Mouse (Mus musculus) intestine, embryonic 14.5 days (tissue): ENCODE results near the gene Aldh1a7. TPM values are rescaled to one million over a fixed set of nuclear protein-coding genes. Genes with fewer than 3 reads are reported as not detected.

Experiments
- ATAC-seq: fragments of 200-750 bp; cut with Nextera tagmentation; replicated peaks from 2 replicates; pipeline ENCODE4 v1.8.0; 2017; ENCODE audit warnings: low read depth, moderate number of reproducible peaks, moderate TSS enrichment, moderate library complexity; ENCODE audit not compliant: low FRiP score, low TSS enrichment
- DNase-seq: peaks from one replicate; pipeline ENCODE4 v3.0.0-alpha.2; 2018; ENCODE audit warnings: low spot score
- H3K27ac ChIP-seq: fragments of 300-500 bp; sonication (generic); 2 replicates; pipeline ENCODE4 v1.5.1; 2014; ENCODE audit warnings: low read depth, mild to moderate bottlenecking, control low read depth
- H3K27me3 ChIP-seq: fragments of 300-500 bp; sonication (generic); replicated peaks from 2 replicates; pipeline ENCODE4 v1.6.1; 2014; ENCODE audit warnings: low read length, control low read depth; ENCODE audit not compliant: control insufficient read depth, insufficient read depth
- H3K36me3 ChIP-seq: fragments of 300-500 bp; sonication (generic); 2 replicates; pipeline ENCODE4 v1.6.1; 2014; ENCODE audit warnings: low read length, control low read depth; ENCODE audit not compliant: control insufficient read depth, insufficient read depth
- H3K4me1 ChIP-seq: fragments of 300-500 bp; sonication (generic); replicated peaks from 2 replicates; pipeline ENCODE4 v1.6.1; 2014; ENCODE audit warnings: low read length, control low read depth, mixed read lengths; ENCODE audit not compliant: control insufficient read depth, insufficient read depth
- H3K4me2 ChIP-seq: fragments of 300-500 bp; sonication (generic); 2 replicates; pipeline ENCODE4 v1.6.1; 2014; ENCODE audit warnings: low read length
- H3K4me3 ChIP-seq: fragments of 300-500 bp; sonication (generic); 2 replicates; pipeline ENCODE4 v1.5.1; 2014; ENCODE audit warnings: low read depth, low read length, control low read depth, mixed read lengths
- H3K9ac ChIP-seq: fragments of 300-500 bp; sonication (generic); 2 replicates; pipeline ENCODE4 v1.6.1; 2014; ENCODE audit warnings: mild to moderate bottlenecking, low read length
- H3K9me3 ChIP-seq: fragments of 300-500 bp; sonication (generic); 2 replicates; pipeline ENCODE4 v1.6.1; 2016; ENCODE audit warnings: low read length, control low read depth; ENCODE audit not compliant: control insufficient read depth
- WGBS: fragments of 180-500 bp; shearing (Covaris S2); extraction: QIAGEN DNeasy Blood & Tissue Kit; methylation state at CpG from one replicate; pipeline ENCODE4 v1.1.7; 2014; 5-methylcytosine and 5-hydroxymethylcytosine counted together
- polyA plus RNA-seq: library from polyadenylated mRNA; unstranded; fragments of >200 nt; fragmentation: Nextera tagmentation; extraction: Ambion mirVana; gene quantifications from 2 replicates; pipeline ENCODE4 v1.2.1, GENCODE M21; 2014

Aldh1a7 gene
- 8.3 and 9.2 TPM in 2 replicates for polyA plus RNA-seq

GRCm38 (mm10) chr19:20727381-20727780 lies at the start of gene Aldh1a7:
Gene Aldh1a7, minus strand, starts transcription at chr19:20727562.
- Histone ChIP-seq H3K4me3 (no peak within 1 kb of the TSS), H3K9ac (no peak within 1 kb of the TSS), H3K4me1 (no peaks in the 10 kb centered on the region), H3K4me2 (no peak within 1 kb of the TSS), H3K27me3 (no peaks in the 10 kb centered on the region), H3K36me3 (no peaks in the 10 kb centered on the region), H3K27ac (no peak within 1 kb of the TSS), H3K9me3 (no peaks in the 10 kb centered on the region)
- 68% methylated on average over 2 of the region's 2 CpGs for WGBS
- DNase-seq (no peak), ATAC-seq (no peak)

- Histone ChIP-seq H3K9me3 (no peaks in the 10 kb centered on the region), H3K27me3 (no peaks in the 10 kb centered on the region), H3K4me2 (no peak overlapping the region), H3K4me1 (no peaks in the 10 kb centered on the region), H3K4me3 (no peak overlapping the region), H3K27ac (no peak overlapping the region), H3K9ac (no peak overlapping the region), H3K36me3 (no peaks in the 10 kb centered on the region)
- DNase-seq (no peak), ATAC-seq (no peak)
- 83% methylated on average over 2 of the region's 2 CpGs for WGBS
Observed at GRCm38 (mm10) chr19:20775681-20776080, 48.3 kb upstream of the Aldh1a7 start.

GRCm38 (mm10) chr19:20773941-20774340 lies 46.6 kb upstream of the Aldh1a7 start:
- DNase-seq (no peak), ATAC-seq (no peak)
- Histone ChIP-seq H3K4me1 (no peaks in the 10 kb centered on the region), H3K27ac (no peak overlapping the region), H3K4me2 (no peak overlapping the region), H3K27me3 (no peaks in the 10 kb centered on the region), H3K36me3 (no peaks in the 10 kb centered on the region), H3K9ac (no peak overlapping the region), H3K9me3 (no peaks in the 10 kb centered on the region), H3K4me3 (no peak overlapping the region)
- whole genome bisulfite sequencing = 90% methylated on average over 7 of the region's 7 CpGs

- Histone ChIP-seq H3K36me3 (no peaks in the 10 kb centered on the region), H3K27me3 (no peaks in the 10 kb centered on the region), H3K27ac (no peak overlapping the region), H3K4me3 (no peak overlapping the region), H3K4me1 (peaks cover 7% of the 10 kb centered on the region; the same call in 1 of the 2 replicates), H3K9me3 (no peaks in the 10 kb centered on the region), H3K4me2 (no peak overlapping the region), H3K9ac (no peak overlapping the region)
- ATAC-seq = 0 out of 2 replicates have a peak, but pooled peaks have one; percentile 58
- 18% methylated on average over 1 of the region's 1 CpGs for WGBS
- DNase-seq = no peak
Observed at GRCm38 (mm10) chr19:20764214-20764613, 36.9 kb upstream of the Aldh1a7 start.

- no peak for DNase-seq
- Histone ChIP-seq H3K4me2 (no peak overlapping the region), H3K4me1 (peaks cover 7% of the 10 kb centered on the region; the same call in 1 of the 2 replicates), H3K36me3 (no peaks in the 10 kb centered on the region), H3K9me3 (no peaks in the 10 kb centered on the region), H3K4me3 (no peak overlapping the region), H3K27me3 (no peaks in the 10 kb centered on the region), H3K9ac (no peak overlapping the region), H3K27ac (peak overlapping the region; percentile 9; the same call in 1 of the 2 replicates)
- no peak for ATAC-seq
- WGBS = 57% methylated on average over 4 of the region's 4 CpGs
Observed at GRCm38 (mm10) chr19:20761675-20762426, 34.5 kb upstream of the Aldh1a7 start.

- Histone ChIP-seq H3K36me3 (no peaks in the 10 kb centered on the region), H3K4me2 (no peak overlapping the region), H3K4me1 (peaks cover 7% of the 10 kb centered on the region; the same call in 1 of the 2 replicates), H3K9me3 (no peaks in the 10 kb centered on the region), H3K27ac (peak overlapping the region; percentile 5; the same call in 1 of the 2 replicates), H3K4me3 (no peak overlapping the region), H3K9ac (no peak overlapping the region), H3K27me3 (no peaks in the 10 kb centered on the region)
- WGBS = 28% methylated on average over 3 of the region's 3 CpGs
- ATAC-seq = no peak
- DNase-seq = no peak
Observed at GRCm38 (mm10) chr19:20761119-20761518, 33.8 kb upstream of the Aldh1a7 start.

GRCm38 (mm10) chr19:20744630-20745029 lies 17.3 kb upstream of the Aldh1a7 start:
- ATAC-seq = no peak
- Histone ChIP-seq H3K27me3 (no peaks in the 10 kb centered on the region), H3K36me3 (no peaks in the 10 kb centered on the region), H3K4me2 (no peak overlapping the region), H3K9me3 (no peaks in the 10 kb centered on the region), H3K9ac (no peak overlapping the region), H3K27ac (no peak overlapping the region), H3K4me1 (no peaks in the 10 kb centered on the region), H3K4me3 (no peak overlapping the region)
- no peak for DNase-seq
- 67% methylated on average over 1 of the region's 1 CpGs for whole genome bisulfite sequencing

- Histone ChIP-seq H3K27ac (no peak overlapping the region), H3K4me3 (no peak overlapping the region), H3K36me3 (no peaks in the 10 kb centered on the region), H3K9me3 (no peaks in the 10 kb centered on the region), H3K4me2 (no peak overlapping the region), H3K4me1 (no peaks in the 10 kb centered on the region), H3K9ac (no peak overlapping the region), H3K27me3 (no peaks in the 10 kb centered on the region)
- DNase-seq (no peak), ATAC-seq (no peak)
- WGBS = 77% methylated on average over 1 of the region's 1 CpGs
Observed at GRCm38 (mm10) chr19:20728278-20728677, 916 bp upstream of the Aldh1a7 start.

- H3K27ac ChIP-seq = no peak overlapping the region
- H3K4me2 ChIP-seq = no peak overlapping the region
- H3K36me3 ChIP-seq = no peaks in the 10 kb centered on the region
- 76% methylated on average over 2 of the region's 2 CpGs for WGBS
- no peak overlapping the region for H3K4me3 ChIP-seq
- ATAC-seq (no peak), DNase-seq (no peak)
- no peaks in the 10 kb centered on the region for H3K27me3 ChIP-seq
- no peaks in the 10 kb centered on the region for H3K9me3 ChIP-seq
- no peak overlapping the region for H3K9ac ChIP-seq
- H3K4me1 ChIP-seq = no peaks in the 10 kb centered on the region
Observed at GRCm38 (mm10) chr19:20722913-20723312, 4.4 kb downstream of the Aldh1a7 start.
